Mouse (Mus musculus) embryonic facial prominence, embryonic 14.5 days (tissue): ENCODE measurements around the gene Cnksr1. TPM values are rescaled to one million over a fixed set of nuclear protein-coding genes. Genes with fewer than 3 reads are reported as not detected.

Experiments
- ATAC-seq: fragments of 200-750 bp; cut with Nextera tagmentation; 2 replicates; pipeline ENCODE4 v1.8.0; 2017; ENCODE audit warnings: low read depth, moderate number of reproducible peaks, moderate TSS enrichment
- DNase-seq: peaks from one replicate; pipeline ENCODE4 v3.0.0-alpha.2; 2015; ENCODE audit warnings: low spot score
- H3K27ac ChIP-seq: fragments of 300-500 bp; sonication (generic); replicated peaks from 2 replicates; pipeline ENCODE4 v1.5.1; 2014; ENCODE audit warnings: low read depth, mild to moderate bottlenecking, low read length, moderate library complexity
- H3K27me3 ChIP-seq: fragments of 300-500 bp; sonication (generic); replicated peaks from 2 replicates; pipeline ENCODE4 v1.6.1; 2014; ENCODE audit warnings: low read length; ENCODE audit not compliant: control insufficient read depth, insufficient read depth
- H3K36me3 ChIP-seq: fragments of 300-500 bp; sonication (generic); 2 replicates; pipeline ENCODE4 v1.6.1; 2014; ENCODE audit warnings: low read length, mixed read lengths; ENCODE audit not compliant: control insufficient read depth, insufficient read depth
- H3K4me1 ChIP-seq: fragments of 300-500 bp; sonication (generic); 2 replicates; pipeline ENCODE4 v1.6.1; 2014; ENCODE audit warnings: antibody characterized with exemption, low read length; ENCODE audit not compliant: control insufficient read depth, insufficient read depth
- H3K4me2 ChIP-seq: fragments of 300-500 bp; sonication (generic); 2 replicates; pipeline ENCODE4 v1.6.1; 2014; ENCODE audit warnings: low read depth, mild to moderate bottlenecking, low read length, moderate library complexity, mixed read lengths
- H3K4me3 ChIP-seq: fragments of 300-500 bp; sonication (generic); 2 replicates; pipeline ENCODE4 v1.5.1; 2014; ENCODE audit warnings: low read depth, mild to moderate bottlenecking, low read length
- H3K9ac ChIP-seq: fragments of 300-500 bp; sonication (generic); 2 replicates; pipeline ENCODE4 v1.6.1; 2014; ENCODE audit warnings: low read depth, mild to moderate bottlenecking, low read length, moderate library complexity, mixed read lengths
- H3K9me3 ChIP-seq: fragments of 300-500 bp; sonication (generic); 2 replicates; pipeline ENCODE4 v1.6.1; 2016; ENCODE audit warnings: low read length; ENCODE audit not compliant: control insufficient read depth
- WGBS: fragments of 180-500 bp; shearing (Covaris S2); extraction: QIAGEN DNeasy Blood & Tissue Kit; methylation state at CpG from one replicate; pipeline ENCODE4 v1.1.7; 2014; 5-methylcytosine and 5-hydroxymethylcytosine counted together
- polyA plus RNA-seq: library from polyadenylated mRNA; unstranded; fragments of >200 nt; fragmentation: Nextera tagmentation; extraction: Ambion mirVana; gene quantifications from 2 replicates; pipeline ENCODE4 v1.2.1, GENCODE M21; 2014

The Cnksr1 gene
- polyA plus RNA-seq, 1 experiment from 2014 or later, result 2.6 TPM

- Histone ChIP-seq H3K27me3 (no peaks in the 10 kb centered on the region), H3K9me3 (no peaks in the 10 kb centered on the region), H3K4me2 (no peak overlapping the region), H3K9ac (no peak overlapping the region), H3K27ac (no peak overlapping the region), H3K36me3 (no peaks in the 10 kb centered on the region), H3K4me3 (no peak overlapping the region), H3K4me1 (no peaks in the 10 kb centered on the region)
- DNase-seq (no peak), ATAC-seq (no peak)
- WGBS, result 66% methylated on average over 2 of the region's 2 CpGs
These were observed 38.8 kb downstream of the Cnksr1 start for GRCm38 (mm10) chr4:134199371-134199770.

GRCm38 (mm10) chr4:134186268-134186667 lies 51.9 kb downstream of the Cnksr1 start:
- WGBS, result under 1% methylated on average over 22 of the region's 22 CpGs

GRCm38 (mm10) chr4:134185569-134185968 lies 52.6 kb downstream of the Cnksr1 start:
- peak overlapping the region; percentile 82 for H3K9ac ChIP-seq
- no peak overlapping the region for H3K27ac ChIP-seq
- peaks cover 5% of the 10 kb centered on the region for H3K4me1 ChIP-seq
- peak overlapping the region; percentile 93 for H3K4me2 ChIP-seq
- DNase-seq (no peak), ATAC-seq (no peak)
- H3K36me3 ChIP-seq, result no peaks in the 10 kb centered on the region
- no peaks in the 10 kb centered on the region for H3K9me3 ChIP-seq
- H3K4me3 ChIP-seq, result peak overlapping the region; percentile 85
- WGBS, result 81% methylated on average over 3 of the region's 3 CpGs
- H3K27me3 ChIP-seq, result no peaks in the 10 kb centered on the region

More at GRCm38 (mm10) chr4:134186268-134186667, 51.9 kb downstream of the Cnksr1 start:
- H3K9ac ChIP-seq, result peak overlapping the region; percentile 82
- H3K36me3 ChIP-seq, result no peaks in the 10 kb centered on the region
- H3K4me1 ChIP-seq, result peaks cover 5% of the 10 kb centered on the region
- no peaks in the 10 kb centered on the region for H3K27me3 ChIP-seq
- ATAC-seq (no peak), DNase-seq (no peak)
- peak overlapping the region; percentile 93 for H3K4me2 ChIP-seq
- peak overlapping the region; percentile 84 for H3K27ac ChIP-seq
- no peaks in the 10 kb centered on the region for H3K9me3 ChIP-seq
- peak overlapping the region; percentile 85 for H3K4me3 ChIP-seq

DNA sequence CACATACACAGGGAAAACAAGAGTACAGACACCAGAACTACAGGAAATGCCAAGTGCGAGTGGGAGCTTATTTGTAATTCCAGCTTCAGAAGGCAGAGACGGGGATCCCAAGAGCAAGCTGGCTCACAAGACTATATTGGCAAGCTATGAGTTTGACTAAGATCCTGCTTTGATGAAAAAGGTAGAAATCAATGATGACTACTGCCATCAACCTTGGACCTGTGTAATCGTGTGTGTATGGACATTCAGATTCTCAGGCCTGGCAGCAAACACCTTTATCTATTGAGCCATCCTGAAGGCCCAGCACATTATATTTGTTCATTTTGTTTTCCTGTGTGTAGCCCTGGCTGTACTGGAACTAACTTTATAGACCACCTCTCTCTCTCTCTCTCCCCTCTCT lies 54.5 kb downstream of the Cnksr1 start:
- 81% methylated on average over 3 of the region's 3 CpGs for WGBS
- no peaks in the 10 kb centered on the region for H3K27me3 ChIP-seq

DNA sequence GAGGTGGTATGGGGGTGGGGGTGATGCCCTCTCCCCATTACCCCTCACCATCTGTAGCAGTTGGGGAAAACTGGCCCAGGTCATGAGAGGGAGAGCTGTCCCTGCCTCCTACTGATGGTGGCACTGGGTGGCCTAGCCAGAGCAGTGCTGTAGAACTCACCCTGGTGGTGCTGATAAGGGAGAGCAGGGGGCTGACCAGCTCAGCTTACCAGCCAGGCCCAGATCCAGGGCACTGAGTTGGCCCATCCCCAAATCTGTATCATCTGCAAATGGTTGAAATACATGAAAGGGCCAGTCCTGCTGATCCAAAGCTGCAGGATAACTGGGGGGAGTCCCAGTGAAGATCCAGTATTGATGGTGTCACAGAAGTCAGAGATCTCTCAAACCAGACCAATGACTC lies 56.4 kb downstream of the Cnksr1 start:
- no peak for DNase-seq
- H3K9ac ChIP-seq, result no peak overlapping the region
- H3K4me2 ChIP-seq, result no peak overlapping the region
- peaks cover 5% of the 10 kb centered on the region for H3K4me1 ChIP-seq
- H3K36me3 ChIP-seq, result no peaks in the 10 kb centered on the region
- no peaks in the 10 kb centered on the region for H3K9me3 ChIP-seq
- ATAC-seq, result no peak
- H3K27me3 ChIP-seq, result no peaks in the 10 kb centered on the region
- H3K4me3 ChIP-seq, result no peak overlapping the region
- H3K27ac ChIP-seq, result no peak overlapping the region

More for the DNA sequence above, 54.5 kb downstream of the Cnksr1 start:
- H3K4me3 ChIP-seq, result no peak overlapping the region
- no peak overlapping the region for H3K9ac ChIP-seq
- no peak overlapping the region for H3K4me2 ChIP-seq
- no peak overlapping the region for H3K27ac ChIP-seq
- DNase-seq, result no peak
- H3K36me3 ChIP-seq, result no peaks in the 10 kb centered on the region
- peaks cover 5% of the 10 kb centered on the region for H3K4me1 ChIP-seq
- ATAC-seq, result no peak
- no peaks in the 10 kb centered on the region for H3K9me3 ChIP-seq

GRCm38 (mm10) chr4:134181112-134181511 lies 57.1 kb downstream of the Cnksr1 start:
- Histone ChIP-seq H3K4me2 (no peak overlapping the region), H3K4me1 (peaks cover 5% of the 10 kb centered on the region), H3K9me3 (no peaks in the 10 kb centered on the region), H3K27ac (no peak overlapping the region), H3K36me3 (no peaks in the 10 kb centered on the region), H3K27me3 (no peaks in the 10 kb centered on the region), H3K9ac (no peak overlapping the region), H3K4me3 (no peak overlapping the region)
- 90% methylated on average over 1 of the region's 1 CpGs for WGBS
- no peak for ATAC-seq
- no peak for DNase-seq

Other genes starting within 250 kb of the Cnksr1 start
- 42.3 and 48.9 TPM in 2 replicates for gene Dhdds, start 237.5 kb downstream of the Cnksr1 start, polyA plus RNA-seq
- not detected in 2 replicates for gene Lin28a, start 219.6 kb downstream of the Cnksr1 start, polyA plus RNA-seq
- gene Zfp683, start 184.6 kb downstream of the Cnksr1 start, polyA plus RNA-seq, result not detected in 2 replicates
- gene Crybg2, start 177.6 kb downstream of the Cnksr1 start, polyA plus RNA-seq, result 5.6 and 6.5 TPM in 2 replicates
- 15.6 and 19.3 TPM in 2 replicates for gene Cd52, start 143.3 kb downstream of the Cnksr1 start, polyA plus RNA-seq
- 9.7 and 10.2 TPM in 2 replicates for gene Ubxn11, start 135.8 kb downstream of the Cnksr1 start, polyA plus RNA-seq
- 445 and 477 TPM in 2 replicates for gene Sh3bgrl3, start 109.6 kb downstream of the Cnksr1 start, polyA plus RNA-seq
- 40.2 and 46.2 TPM in 2 replicates for gene Cep85, start 51.3 kb downstream of the Cnksr1 start, polyA plus RNA-seq
- 0.35 TPM in 1 of 2 replicates, not detected in the other for gene Gm7534, start 35.4 kb downstream of the Cnksr1 start, polyA plus RNA-seq
- gene Catsper4, start 11.0 kb downstream of the Cnksr1 start, polyA plus RNA-seq, result not detected in 2 replicates
- gene E130218I03Rik, start 5.3 kb upstream of the Cnksr1 start, polyA plus RNA-seq, result 0.29 and 0.67 TPM in 2 replicates
- 13.7 and 15.7 TPM in 2 replicates for gene Zfp593, start 7.2 kb upstream of the Cnksr1 start, polyA plus RNA-seq
- 0.28 TPM in 1 of 2 replicates, not detected in the other for gene Gm30191, start 8.5 kb upstream of the Cnksr1 start, polyA plus RNA-seq
- gene Grrp1, start 15.7 kb upstream of the Cnksr1 start, polyA plus RNA-seq, result 6.8 and 7.4 TPM in 2 replicates
- gene Pdik1l, start 49.5 kb upstream of the Cnksr1 start, polyA plus RNA-seq, result 18.5 and 19.6 TPM in 2 replicates
- gene Trim63, start 76.7 kb upstream of the Cnksr1 start, polyA plus RNA-seq, result 2.0 and 2.5 TPM in 2 replicates
- gene Slc30a2, start 104.8 kb upstream of the Cnksr1 start, polyA plus RNA-seq, result 0.13 and 0.42 TPM in 2 replicates
- 3.1 and 3.6 TPM in 2 replicates for gene Extl1, start 145.5 kb upstream of the Cnksr1 start, polyA plus RNA-seq
- gene Pafah2, start 157.9 kb upstream of the Cnksr1 start, polyA plus RNA-seq, result 11.8 and 12.5 TPM in 2 replicates
- gene Stmn1, start 229.9 kb upstream of the Cnksr1 start, polyA plus RNA-seq, result 1,154 and 1,326 TPM in 2 replicates